Mouse (Mus musculus): ENCODE data around the gene Fam222b. TPM values are rescaled to one million over a fixed set of nuclear protein-coding genes. Genes with fewer than 3 reads are reported as not detected.

Gene Fam222b
- polyA plus RNA-seq, 1 experiment from 2014 or later = 9.5 TPM

DNA sequence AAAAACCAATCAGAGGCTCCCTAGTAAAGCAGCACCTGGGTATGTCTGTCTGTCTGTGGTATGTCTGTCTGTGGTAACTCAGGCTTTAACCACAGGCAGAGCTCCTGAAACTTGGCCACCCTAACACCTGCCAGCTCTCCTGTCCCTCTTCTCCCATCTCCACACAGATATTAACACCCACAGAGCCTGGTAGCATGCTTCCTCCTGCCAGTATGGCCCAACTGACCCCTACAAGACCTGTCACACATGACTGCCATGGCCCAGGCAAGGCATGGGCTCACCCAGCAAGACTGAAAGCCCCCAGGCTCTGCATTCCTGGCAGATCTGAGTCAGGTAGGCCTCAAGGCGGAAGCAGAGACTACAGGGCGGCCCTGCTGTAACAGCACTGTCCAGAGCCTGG is 68.6 kb downstream of the Fam222b start:
- WGBS = 67% methylated on average over 2 of the region's 2 CpGs
- Histone ChIP-seq H3K4me1 (ENCODE audit: control insufficient read depth, insufficient read depth, low read length) (peaks cover 30% of the 10 kb centered on the region), H3K9ac (ENCODE audit: low read length) (peak overlapping the region; percentile 98), H3K4me3 (replicated peaks; ENCODE audit: low read length) (peak overlapping the region; percentile 100), H3K4me2 (ENCODE audit: low read depth, low read length) (peak overlapping the region; percentile 94), H3K27me3 (ENCODE audit: control insufficient read depth, insufficient read depth, low read length) (no peaks in the 10 kb centered on the region), H3K27ac (ENCODE audit: low read length) (peak overlapping the region; percentile 99), H3K9me3 (replicated peaks; ENCODE audit: control insufficient read depth, low read length) (no peaks in the 10 kb centered on the region), H3K36me3 (ENCODE audit: control insufficient read depth, insufficient read depth, low read length) (peaks cover 17% of the 10 kb centered on the region)
- no peak for ATAC-seq (ENCODE audit: insufficient read depth, low FRiP score)

DNA sequence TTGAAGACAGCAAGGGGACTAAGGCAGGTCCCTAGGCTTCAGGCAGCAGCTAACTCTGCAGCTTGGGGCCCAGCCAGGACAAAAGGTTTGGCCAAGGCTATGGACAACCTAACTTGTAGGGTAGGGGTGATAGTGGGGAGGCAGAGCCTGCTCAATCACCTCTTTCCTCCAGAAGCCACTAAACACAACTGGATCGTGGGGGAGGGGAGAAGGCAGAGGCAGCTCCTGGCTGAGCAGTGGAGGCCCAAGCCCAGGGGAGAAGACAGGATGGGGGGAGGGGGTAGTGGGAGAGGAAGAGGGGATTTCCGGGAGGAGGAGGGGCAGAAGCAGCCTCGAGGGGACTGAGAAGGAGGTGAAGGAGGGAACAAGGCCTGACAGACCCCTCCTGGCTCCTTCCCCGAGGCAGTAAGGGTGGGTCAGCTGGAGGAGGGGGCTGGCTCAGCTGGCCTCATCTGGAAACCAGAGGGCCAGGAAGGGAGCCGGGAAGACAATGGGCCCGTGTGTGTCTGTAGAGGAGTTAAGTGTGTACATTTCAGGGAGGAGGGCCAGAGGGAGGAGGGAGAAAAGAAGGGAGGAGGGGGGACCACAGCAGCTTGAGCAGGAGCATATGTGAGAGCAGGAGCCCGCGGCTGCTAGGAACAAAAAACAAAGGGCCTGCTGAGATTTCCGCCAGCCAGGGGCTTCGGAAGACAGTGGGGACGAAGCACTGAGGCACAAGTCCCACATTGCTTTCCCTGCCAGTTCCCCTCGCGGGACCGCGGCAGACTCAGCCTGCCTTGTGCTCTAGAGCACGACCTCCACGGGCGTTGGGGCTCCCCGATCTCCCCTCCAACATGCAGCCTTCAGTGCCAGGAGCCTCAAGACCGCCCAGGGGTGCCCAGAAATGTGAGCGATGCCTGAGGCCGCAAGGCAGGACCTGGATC is 69.5 kb downstream of the Fam222b start:
- Histone ChIP-seq H3K36me3 (ENCODE audit: control insufficient read depth, insufficient read depth, low read length) (peaks cover 17% of the 10 kb centered on the region), H3K4me1 (ENCODE audit: control insufficient read depth, insufficient read depth, low read length) (peaks cover 33% of the 10 kb centered on the region), H3K9ac (ENCODE audit: low read length) (peak overlapping the region; percentile 98), H3K9me3 (replicated peaks; ENCODE audit: control insufficient read depth, low read length) (no peaks in the 10 kb centered on the region), H3K4me2 (ENCODE audit: low read depth, low read length) (peak overlapping the region; percentile 94), H3K4me3 (replicated peaks; ENCODE audit: low read length) (peak overlapping the region; percentile 100), H3K27me3 (ENCODE audit: control insufficient read depth, insufficient read depth, low read length) (no peaks in the 10 kb centered on the region), H3K27ac (ENCODE audit: low read length) (peak overlapping the region; percentile 99)
- WGBS = 0% methylated on average over 22 of the region's 22 CpGs
- peak; percentile 64 for ATAC-seq (ENCODE audit: insufficient read depth, low FRiP score)

DNA sequence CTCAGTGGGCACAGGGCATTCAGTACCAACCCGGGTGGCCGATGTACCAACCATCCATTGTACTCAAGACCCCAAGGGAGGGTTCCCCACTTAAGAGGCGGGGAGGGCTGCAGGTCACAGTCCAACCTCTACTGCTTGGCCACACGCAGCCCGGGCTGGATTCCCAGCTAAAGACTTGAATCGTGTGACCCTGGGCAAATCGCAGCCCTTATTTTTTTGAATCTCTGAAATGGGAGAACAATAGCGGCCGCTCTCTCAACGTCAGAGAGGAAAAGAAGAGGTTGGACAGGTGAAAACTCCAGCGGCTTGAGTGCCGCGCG is 70.1 kb downstream of the Fam222b start:
- peaks cover 33% of the 10 kb centered on the region for H3K4me1 ChIP-seq (ENCODE audit: control insufficient read depth, insufficient read depth, low read length)
- H3K4me2 ChIP-seq (ENCODE audit: low read depth, low read length) = peak overlapping the region; percentile 94
- no peaks in the 10 kb centered on the region for H3K27me3 ChIP-seq (ENCODE audit: control insufficient read depth, insufficient read depth, low read length)
- H3K36me3 ChIP-seq (ENCODE audit: control insufficient read depth, insufficient read depth, low read length) = peaks cover 17% of the 10 kb centered on the region
- H3K4me3 ChIP-seq (replicated peaks; ENCODE audit: low read length) = peak overlapping the region; percentile 100
- under 1% methylated on average over 14 of the region's 14 CpGs for WGBS
- peak overlapping the region; percentile 99 for H3K27ac ChIP-seq (ENCODE audit: low read length)
- H3K9ac ChIP-seq (ENCODE audit: low read length) = peak overlapping the region; percentile 98
- H3K9me3 ChIP-seq (replicated peaks; ENCODE audit: control insufficient read depth, low read length) = no peaks in the 10 kb centered on the region
- ATAC-seq (ENCODE audit: insufficient read depth, low FRiP score) = no peak

DNA sequence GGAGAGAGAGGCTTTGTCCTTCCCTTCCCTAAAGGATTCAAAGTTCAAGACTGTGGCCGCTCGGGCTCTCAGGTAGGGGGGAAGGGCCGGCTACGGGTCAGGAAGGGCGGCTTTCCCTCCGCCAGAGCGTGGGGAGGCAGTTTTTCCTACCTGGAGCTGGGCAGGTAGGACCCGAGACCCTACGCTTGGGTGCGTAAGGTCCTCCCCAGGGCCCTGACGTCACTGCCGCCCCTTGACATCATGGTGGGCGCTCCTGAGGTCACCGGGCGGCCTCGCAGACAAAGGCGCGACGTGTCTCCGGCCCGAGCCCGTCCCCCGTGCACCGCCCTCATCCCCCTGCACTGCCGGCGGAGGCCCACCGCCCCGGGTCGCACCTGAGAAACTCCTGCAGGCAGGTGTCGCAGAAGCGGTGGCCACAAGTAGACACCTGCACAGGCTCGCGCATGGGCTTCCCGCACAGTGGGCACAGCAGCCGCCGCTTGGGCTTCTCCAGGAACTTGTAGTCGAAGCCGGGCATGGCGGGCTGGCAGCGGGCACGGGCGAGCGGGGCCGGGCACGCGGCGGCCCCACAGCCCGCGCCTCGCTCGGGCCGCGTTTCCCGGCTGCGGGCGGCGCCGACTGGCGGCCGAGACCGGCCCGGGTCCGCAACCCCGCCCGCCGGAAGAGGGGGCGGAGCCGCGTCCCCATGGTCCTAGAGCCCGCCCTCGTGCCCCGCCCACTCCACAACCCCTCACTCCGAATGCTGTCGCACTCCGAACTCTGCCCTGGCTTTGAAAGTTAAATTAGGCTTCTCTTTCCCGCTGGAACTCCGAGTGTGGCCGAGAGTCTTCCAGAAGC is 70.7 kb downstream of the Fam222b start, which contains the start of gene Traf4:
Gene Traf4 (minus strand): TSS at position 666 of the 837 bp plus-strand sequence.
- H3K27ac ChIP-seq (ENCODE audit: low read length) = peak within 1 kb of the TSS; percentile 99
- H3K4me1 ChIP-seq (ENCODE audit: control insufficient read depth, insufficient read depth, low read length) = peaks cover 33% of the 10 kb centered on the region
- H3K9ac ChIP-seq (ENCODE audit: low read length) = peak within 1 kb of the TSS; percentile 98
- ATAC-seq (ENCODE audit: insufficient read depth, low FRiP score) = peak; percentile 84
- H3K36me3 ChIP-seq (ENCODE audit: control insufficient read depth, insufficient read depth, low read length) = peaks cover 13% of the 10 kb centered on the region
- under 1% methylated on average over 75 of the region's 78 CpGs for WGBS
- H3K27me3 ChIP-seq (ENCODE audit: control insufficient read depth, insufficient read depth, low read length) = no peaks in the 10 kb centered on the region
- peak within 1 kb of the TSS; percentile 100 for H3K4me3 ChIP-seq (replicated peaks; ENCODE audit: low read length)
- no peaks in the 10 kb centered on the region for H3K9me3 ChIP-seq (replicated peaks; ENCODE audit: control insufficient read depth, low read length)
- peak within 1 kb of the TSS; percentile 94 for H3K4me2 ChIP-seq (ENCODE audit: low read depth, low read length)

DNA sequence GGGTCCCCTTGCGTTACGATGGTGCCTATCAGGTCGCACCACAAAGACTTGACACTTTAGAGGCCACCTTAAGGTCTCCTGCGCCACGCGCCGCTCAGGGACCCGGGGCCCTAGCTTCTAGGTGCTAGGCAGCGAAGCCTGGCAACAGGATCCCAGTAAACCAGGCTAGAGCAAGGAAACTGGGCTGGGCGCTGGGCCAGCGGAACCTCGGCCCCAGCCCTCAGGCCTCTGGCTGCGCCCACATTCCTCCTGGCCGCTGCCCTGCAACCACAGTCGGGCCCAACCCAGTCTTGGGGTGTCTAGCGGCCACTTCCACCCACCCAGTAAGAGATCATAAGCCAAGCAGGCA is 71.3 kb downstream of the Fam222b start:
- Histone ChIP-seq H3K27me3 (ENCODE audit: control insufficient read depth, insufficient read depth, low read length) (no peaks in the 10 kb centered on the region), H3K4me3 (replicated peaks; ENCODE audit: low read length) (peak overlapping the region; percentile 100), H3K9ac (ENCODE audit: low read length) (peak overlapping the region; percentile 98), H3K9me3 (replicated peaks; ENCODE audit: control insufficient read depth, low read length) (no peaks in the 10 kb centered on the region), H3K36me3 (ENCODE audit: control insufficient read depth, insufficient read depth, low read length) (peaks cover 9% of the 10 kb centered on the region), H3K4me2 (ENCODE audit: low read depth, low read length) (peak overlapping the region; percentile 94), H3K4me1 (ENCODE audit: control insufficient read depth, insufficient read depth, low read length) (peaks cover 33% of the 10 kb centered on the region), H3K27ac (ENCODE audit: low read length) (peak overlapping the region; percentile 99)
- 3% methylated on average over 16 of the region's 16 CpGs for WGBS
- peak; percentile 12; the same call in 1 of the 2 replicates for ATAC-seq (ENCODE audit: insufficient read depth, low FRiP score)

DNA sequence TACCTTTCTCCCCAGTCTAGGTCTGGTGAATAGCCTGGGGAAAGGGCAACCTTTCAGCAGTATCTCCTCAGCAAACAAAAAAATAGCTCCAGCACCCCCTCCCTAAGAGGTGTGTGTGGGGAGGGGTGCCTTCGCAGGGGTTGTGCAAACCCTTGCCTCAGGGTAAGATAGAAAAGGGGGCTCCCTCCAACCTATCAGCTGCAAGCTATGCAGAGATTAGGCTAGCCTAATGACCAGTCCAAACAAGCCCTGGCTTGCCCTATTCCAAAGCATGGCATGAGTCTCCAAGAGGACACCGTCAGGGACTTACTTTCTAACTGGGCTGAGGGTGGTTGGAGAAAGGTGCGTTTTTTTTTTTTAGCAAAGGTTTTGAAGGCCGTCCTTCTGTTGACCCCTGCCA is 71.7 kb downstream of the Fam222b start:
- Histone ChIP-seq H3K36me3 (ENCODE audit: control insufficient read depth, insufficient read depth, low read length) (peaks cover 5% of the 10 kb centered on the region; the same call in 1 of the 2 replicates), H3K9ac (ENCODE audit: low read length) (peak overlapping the region; percentile 98), H3K27me3 (ENCODE audit: control insufficient read depth, insufficient read depth, low read length) (no peaks in the 10 kb centered on the region), H3K4me1 (ENCODE audit: control insufficient read depth, insufficient read depth, low read length) (peaks cover 33% of the 10 kb centered on the region), H3K9me3 (replicated peaks; ENCODE audit: control insufficient read depth, low read length) (no peaks in the 10 kb centered on the region), H3K27ac (ENCODE audit: low read length) (peak overlapping the region; percentile 99), H3K4me3 (replicated peaks; ENCODE audit: low read length) (peak overlapping the region; percentile 100), H3K4me2 (ENCODE audit: low read depth, low read length) (peak overlapping the region; percentile 94)
- 46% methylated on average over 4 of the region's 4 CpGs for WGBS
- no peak for ATAC-seq (ENCODE audit: insufficient read depth, low FRiP score)

DNA sequence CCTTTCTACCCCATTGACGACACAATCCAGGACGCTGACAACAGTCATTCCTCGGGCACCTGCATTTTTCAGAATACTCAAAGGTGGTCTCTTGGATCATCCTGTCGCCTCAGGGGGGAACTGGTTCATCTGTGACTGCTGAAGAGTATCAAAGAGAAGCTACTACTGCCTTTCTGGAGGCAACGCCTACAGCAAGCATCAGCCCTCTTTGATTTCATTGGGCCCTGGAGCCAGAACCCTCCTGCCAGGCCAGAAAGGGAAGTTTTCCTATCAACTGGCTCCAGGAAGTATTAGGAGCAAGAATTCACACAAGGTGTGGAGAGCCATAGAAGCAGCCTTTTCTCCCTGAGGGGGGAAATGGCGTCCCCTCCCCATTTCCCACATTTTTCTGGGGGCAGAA is 72.2 kb downstream of the Fam222b start:
- no peak for ATAC-seq (ENCODE audit: insufficient read depth, low FRiP score)
- 59% methylated on average over 6 of the region's 6 CpGs for WGBS
- H3K9ac ChIP-seq (ENCODE audit: low read length) = no peak overlapping the region
- H3K4me2 ChIP-seq (ENCODE audit: low read depth, low read length) = peak overlapping the region; percentile 94; the same call in 1 of the 2 replicates
- no peaks in the 10 kb centered on the region for H3K9me3 ChIP-seq (replicated peaks; ENCODE audit: control insufficient read depth, low read length)
- peaks cover 33% of the 10 kb centered on the region for H3K4me1 ChIP-seq (ENCODE audit: control insufficient read depth, insufficient read depth, low read length)
- no peaks in the 10 kb centered on the region for H3K27me3 ChIP-seq (ENCODE audit: control insufficient read depth, insufficient read depth, low read length)
- peaks cover 3% of the 10 kb centered on the region; the same call in 1 of the 2 replicates for H3K36me3 ChIP-seq (ENCODE audit: control insufficient read depth, insufficient read depth, low read length)
- peak overlapping the region; percentile 99; the same call in 1 of the 2 replicates for H3K27ac ChIP-seq (ENCODE audit: low read length)
- no peak overlapping the region for H3K4me3 ChIP-seq (replicated peaks; ENCODE audit: low read length)

DNA sequence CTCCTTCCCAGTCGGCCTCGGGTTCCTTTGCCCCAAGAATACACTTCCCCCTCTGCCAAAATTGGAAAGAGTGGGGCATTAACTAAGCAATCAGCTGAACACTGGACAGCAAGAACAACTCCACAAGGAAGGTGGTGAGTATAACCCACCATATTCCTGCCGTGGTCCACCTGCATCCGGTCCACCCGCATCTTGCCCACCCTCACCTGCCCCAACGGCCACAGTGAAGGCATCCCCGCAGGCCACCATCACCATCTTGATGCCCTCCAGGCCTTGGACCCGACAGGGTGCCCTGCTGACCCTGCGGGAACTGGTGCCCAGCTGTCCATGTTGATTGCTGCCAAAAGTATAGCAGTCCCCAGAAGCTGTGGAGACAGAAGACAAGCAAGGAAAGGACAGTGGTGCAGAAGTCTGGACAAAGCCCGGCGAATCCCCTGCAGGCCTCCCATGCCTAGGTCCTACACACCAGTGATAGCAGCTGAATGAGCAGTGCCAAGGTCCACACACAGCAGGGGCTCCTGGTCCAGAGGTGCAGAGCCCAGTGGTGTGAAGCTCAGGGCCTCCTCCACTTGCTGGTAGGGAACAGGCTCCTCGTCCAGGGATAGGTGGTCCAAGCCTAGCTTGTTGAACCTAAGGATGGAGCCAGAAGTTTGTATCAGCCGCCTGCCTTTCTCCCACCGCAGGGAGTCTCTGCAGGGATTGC is 72.9 kb downstream of the Fam222b start:
- Histone ChIP-seq H3K27me3 (ENCODE audit: control insufficient read depth, insufficient read depth, low read length) (no peaks in the 10 kb centered on the region), H3K9me3 (replicated peaks; ENCODE audit: control insufficient read depth, low read length) (no peaks in the 10 kb centered on the region), H3K4me3 (replicated peaks; ENCODE audit: low read length) (no peak overlapping the region), H3K36me3 (ENCODE audit: control insufficient read depth, insufficient read depth, low read length) (no peaks in the 10 kb centered on the region), H3K27ac (ENCODE audit: low read length) (0 out of 2 replicates have a peak overlapping the region, but pooled peaks have one; percentile 14), H3K4me2 (ENCODE audit: low read depth, low read length) (no peak overlapping the region), H3K9ac (ENCODE audit: low read length) (no peak overlapping the region), H3K4me1 (ENCODE audit: control insufficient read depth, insufficient read depth, low read length) (peaks cover 27% of the 10 kb centered on the region)
- no peak for ATAC-seq (ENCODE audit: insufficient read depth, low FRiP score)
- 91% methylated on average over 14 of the region's 14 CpGs for WGBS
